Mouse (Mus musculus): ENCODE measurements at regions not wholly inside any gene's neighbourhood (a gene's known extent, or its start where the extent isn't known, plus 50 kb on each side); places are given as distances from the start of the nearest gene placed in this dataset.

DNA sequence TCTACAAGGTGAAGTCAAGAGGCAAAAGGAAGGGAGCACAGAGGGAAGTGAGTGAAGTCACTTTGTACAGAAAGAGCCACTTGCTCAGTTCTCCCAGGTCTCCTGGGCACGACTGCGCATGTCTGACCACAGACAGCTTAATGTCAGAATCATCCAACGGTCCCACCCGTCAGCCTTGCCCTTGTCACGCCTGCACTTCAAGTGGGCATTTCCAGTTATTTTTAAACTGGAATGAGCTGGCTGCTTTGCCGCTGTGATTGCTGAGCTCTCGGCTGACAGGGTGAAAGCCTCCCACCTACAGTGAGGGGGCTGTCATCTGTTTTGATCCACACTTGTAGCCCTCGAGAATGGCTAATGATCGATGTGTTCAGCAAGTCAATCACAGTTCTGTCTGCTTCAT, 302.8 kb upstream of the Zmiz1 start:
- in situ Hi-C loops (cut with MboI; ENCODE audit: low sequenced_read_pairs), result no loop called here

DNA sequence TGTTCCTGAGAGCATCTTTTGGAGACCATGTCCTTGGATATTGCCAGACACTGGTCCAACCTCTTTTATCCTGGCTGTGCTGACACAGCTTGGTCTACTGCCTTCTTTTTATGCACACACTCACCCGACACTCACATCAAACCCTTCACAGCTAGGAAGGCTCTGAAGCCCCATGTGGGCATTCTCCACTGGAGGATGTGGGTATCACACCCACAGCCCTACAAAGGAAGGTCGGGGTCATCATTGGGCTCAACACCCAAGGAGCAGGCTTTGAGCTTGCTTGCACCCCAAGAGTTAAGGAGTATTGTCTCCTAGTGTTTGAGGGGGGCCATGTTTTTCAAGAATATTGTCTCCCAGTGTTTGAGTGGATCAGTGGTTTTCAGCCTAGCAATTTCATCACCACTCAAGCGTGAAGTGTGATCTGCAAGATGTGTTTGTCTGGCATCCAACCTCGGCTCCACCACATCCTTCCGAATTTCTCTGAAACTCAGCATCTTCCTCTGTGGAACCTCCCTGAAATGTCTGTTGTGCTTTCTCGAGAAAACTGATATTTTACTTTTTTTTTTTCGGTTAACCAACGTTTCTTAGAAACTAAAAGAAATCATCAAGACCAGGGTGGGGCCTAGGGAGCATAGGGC, 297.2 kb upstream of the Zmiz1 start:
- in situ Hi-C loops (cut with MboI; ENCODE audit: low sequenced_read_pairs), result no loop called here

GRCm38 (mm10) chr14:25166217-25166616, 292.8 kb upstream of the Zmiz1 start:
- in situ Hi-C loops (cut with MboI; ENCODE audit: low sequenced_read_pairs), result no loop called here

- in situ Hi-C loops (cut with MboI; ENCODE audit: low sequenced_read_pairs), result no loop called here
Measured at GRCm38 (mm10) chr14:25167604-25168003, 291.4 kb upstream of the Zmiz1 start.

- in situ Hi-C loops (cut with MboI; ENCODE audit: low sequenced_read_pairs), result no loop called here
Measured at GRCm38 (mm10) chr14:25168310-25168709, 290.7 kb upstream of the Zmiz1 start.

DNA sequence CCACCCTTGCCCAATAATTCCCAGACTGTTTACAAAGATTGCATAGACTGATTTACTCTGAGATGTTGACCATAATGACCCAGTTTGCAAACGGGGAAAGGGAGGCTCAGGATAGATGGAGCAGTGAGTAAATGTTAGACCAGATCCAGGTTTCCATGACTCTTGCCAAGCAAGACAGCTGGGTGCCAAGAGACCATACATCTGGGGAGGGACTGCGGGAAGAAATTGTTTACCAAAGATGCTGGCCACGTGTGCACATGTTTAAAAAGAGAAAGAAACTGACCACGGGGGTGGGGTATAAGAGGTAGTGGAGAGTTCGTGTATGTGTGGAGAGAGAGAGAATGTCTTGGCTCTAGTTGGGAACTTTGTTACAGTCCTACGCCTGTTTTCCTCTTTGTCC, 285.7 kb upstream of the Zmiz1 start:
- in situ Hi-C loops (cut with MboI; ENCODE audit: low sequenced_read_pairs), result no loop called here

- in situ Hi-C loops (cut with MboI; ENCODE audit: low sequenced_read_pairs), result no loop called here
Measured at GRCm38 (mm10) chr14:25173873-25174272, 285.1 kb upstream of the Zmiz1 start.

DNA sequence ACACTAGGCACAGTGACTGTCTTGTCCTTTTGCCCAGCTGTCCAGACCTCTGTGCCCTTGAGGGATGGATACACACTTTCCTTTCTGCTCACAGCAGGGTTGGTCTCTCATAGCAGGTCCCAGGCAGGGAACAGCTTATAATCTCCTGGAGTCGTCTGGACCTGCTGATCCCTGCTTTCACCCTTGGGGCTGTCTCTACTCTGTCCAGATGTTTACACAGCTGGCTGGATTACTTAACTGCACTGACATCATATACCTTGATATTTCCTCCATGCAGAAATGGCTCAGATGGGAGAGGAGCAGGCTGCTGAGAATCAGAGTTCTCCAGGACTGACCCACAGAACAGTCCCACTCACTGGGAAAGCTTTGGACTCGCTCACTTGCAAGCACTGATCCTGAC, 284.6 kb upstream of the Zmiz1 start:
- in situ Hi-C loops (cut with MboI; ENCODE audit: low sequenced_read_pairs), result no loop called here

GRCm38 (mm10) chr14:25176206-25176605, 282.8 kb upstream of the Zmiz1 start:
- in situ Hi-C loops (cut with MboI; ENCODE audit: low sequenced_read_pairs), result no loop called here

DNA sequence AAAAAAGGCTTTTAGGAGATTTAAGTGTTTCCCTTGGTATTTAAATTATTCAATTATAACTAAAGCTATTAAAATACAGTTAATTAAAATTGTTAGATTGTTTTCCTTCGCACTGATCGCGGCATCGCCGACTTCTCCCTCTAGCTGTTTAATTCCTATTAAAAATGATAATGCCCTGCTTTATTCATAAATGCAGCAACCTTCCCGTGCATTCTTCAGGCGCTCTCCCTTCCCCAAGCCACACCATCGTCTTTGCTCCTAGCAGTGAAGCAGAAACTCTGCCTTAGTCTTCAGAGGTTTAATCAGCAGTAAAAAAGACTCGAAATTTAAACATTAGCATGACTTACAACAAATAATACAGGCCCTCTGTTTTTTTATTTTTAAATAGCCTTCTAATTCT, 278.9 kb upstream of the Zmiz1 start:
- in situ Hi-C loops (cut with MboI; ENCODE audit: low sequenced_read_pairs), result no loop called here

GRCm38 (mm10) chr14:25181406-25181805, 277.6 kb upstream of the Zmiz1 start:
- in situ Hi-C loops (cut with MboI; ENCODE audit: low sequenced_read_pairs), result no loop called here

DNA sequence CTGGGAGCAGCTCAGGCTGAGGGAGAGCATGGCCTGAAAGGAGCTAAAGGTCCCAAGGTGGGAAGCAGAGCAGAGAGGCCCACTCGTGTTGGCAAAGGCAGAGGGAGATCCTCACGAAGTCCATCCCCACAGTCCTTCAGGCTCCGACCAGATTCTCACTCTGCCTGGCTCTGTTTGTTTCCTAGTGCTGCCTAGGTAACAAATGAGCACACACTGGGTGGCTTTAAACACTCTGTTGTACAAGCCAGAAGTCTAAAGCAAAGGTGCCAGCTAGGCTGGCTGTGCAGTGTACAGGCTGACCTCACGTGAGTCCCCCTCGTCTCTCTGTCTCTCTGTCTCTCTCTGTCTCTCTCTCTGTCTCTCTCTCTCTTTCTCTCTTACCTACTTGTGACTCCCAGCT, 274.9 kb upstream of the Zmiz1 start:
- in situ Hi-C loops (cut with MboI; ENCODE audit: low sequenced_read_pairs), result no loop called here

DNA sequence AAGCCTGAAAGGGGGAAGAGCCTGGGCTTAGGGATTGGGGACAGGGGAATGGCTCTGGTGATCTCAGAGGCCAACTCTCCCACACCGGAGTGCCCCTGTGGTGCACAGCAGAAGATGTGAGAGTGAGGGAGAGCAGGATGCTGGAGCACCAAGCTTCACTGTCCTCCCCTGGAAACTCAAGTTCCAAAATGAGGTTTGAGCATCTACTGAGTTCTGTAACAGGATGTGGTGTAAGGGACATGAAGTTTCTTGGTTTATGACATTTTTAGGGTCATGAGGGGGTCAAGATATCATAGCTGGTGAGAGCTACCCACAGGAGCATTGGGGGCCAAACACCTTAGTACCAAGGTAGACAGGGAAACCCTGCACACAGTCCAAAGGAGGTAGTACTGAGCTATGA, 274.1 kb upstream of the Zmiz1 start:
- in situ Hi-C loops (cut with MboI; ENCODE audit: low sequenced_read_pairs), result no loop called here

GRCm38 (mm10) chr14:25185556-25185958, 273.4 kb upstream of the Zmiz1 start:
- in situ Hi-C loops (cut with MboI; ENCODE audit: low sequenced_read_pairs), result no loop called here

- in situ Hi-C loops (cut with MboI; ENCODE audit: low sequenced_read_pairs), result no loop called here
Measured at GRCm38 (mm10) chr14:25185959-25186771, 272.8 kb upstream of the Zmiz1 start.

GRCm38 (mm10) chr14:25187715-25188114, 271.3 kb upstream of the Zmiz1 start:
- in situ Hi-C loops (cut with MboI; ENCODE audit: low sequenced_read_pairs), result no loop called here

DNA sequence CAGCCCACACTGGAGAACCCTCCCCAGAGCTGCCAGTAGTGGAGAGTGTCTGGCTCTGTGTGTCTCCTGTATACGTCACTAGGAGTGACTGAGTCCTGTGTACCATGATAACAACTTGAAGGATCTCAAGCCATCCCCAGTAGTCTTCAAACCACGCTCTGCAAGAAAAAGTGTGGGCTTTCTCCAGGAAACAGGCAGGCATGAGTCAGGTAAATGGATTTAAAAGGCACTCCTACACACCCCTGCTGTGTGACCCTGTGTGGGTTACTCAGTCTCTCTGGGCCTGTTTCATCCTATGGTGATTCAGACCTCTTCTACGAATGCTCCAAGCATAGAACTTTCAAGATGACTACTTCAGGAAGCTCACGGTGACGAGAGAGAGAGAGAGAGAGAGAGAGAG, 269.7 kb upstream of the Zmiz1 start:
- in situ Hi-C loops (cut with MboI; ENCODE audit: low sequenced_read_pairs), result no loop called here

- in situ Hi-C loops (cut with MboI; ENCODE audit: low sequenced_read_pairs), result no loop called here
Measured at GRCm38 (mm10) chr14:25190680-25191270, 268.2 kb upstream of the Zmiz1 start.

DNA sequence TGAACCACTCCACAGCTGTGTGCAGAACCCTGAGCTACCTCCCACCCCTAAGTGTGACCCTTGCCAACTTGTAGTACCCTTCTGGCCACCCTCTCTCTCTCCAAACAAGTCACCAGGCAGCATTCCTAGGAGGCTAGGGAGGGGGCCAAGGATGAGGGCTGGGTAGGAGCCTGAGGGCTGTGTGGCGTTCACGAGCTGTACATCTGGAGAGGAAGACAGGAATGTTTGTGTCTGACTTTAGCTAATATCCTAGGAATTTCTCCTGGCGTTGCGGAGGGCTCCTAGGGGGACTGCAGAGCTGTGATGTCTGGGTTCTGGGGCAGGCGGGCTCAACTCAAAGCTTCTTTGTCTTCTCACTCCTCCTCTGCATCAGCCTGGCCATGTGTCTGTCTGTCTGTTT, 262.2 kb upstream of the Zmiz1 start:
- in situ Hi-C loops (cut with MboI; ENCODE audit: low sequenced_read_pairs), result no loop called here

DNA sequence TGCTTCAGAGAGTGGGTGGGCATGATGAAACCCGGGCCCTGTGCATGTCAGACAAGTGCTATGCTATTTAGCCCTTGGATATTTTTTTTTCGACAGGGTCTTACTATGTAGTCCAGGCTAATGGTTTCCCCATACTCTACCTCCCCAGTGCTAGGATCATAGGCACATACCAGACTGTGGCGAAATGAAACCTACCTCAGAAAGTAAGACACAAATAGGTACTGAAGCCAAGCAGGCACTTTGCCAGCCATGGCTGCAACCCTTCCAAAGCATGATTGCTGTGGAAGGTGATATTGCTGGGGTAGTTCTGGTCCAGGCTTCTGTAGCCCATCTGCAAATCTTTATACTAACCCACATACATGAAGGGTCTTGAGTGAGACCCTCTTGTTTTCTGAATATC, 259.1 kb upstream of the Zmiz1 start:
- in situ Hi-C loops (cut with MboI; ENCODE audit: low sequenced_read_pairs), result no loop called here

DNA sequence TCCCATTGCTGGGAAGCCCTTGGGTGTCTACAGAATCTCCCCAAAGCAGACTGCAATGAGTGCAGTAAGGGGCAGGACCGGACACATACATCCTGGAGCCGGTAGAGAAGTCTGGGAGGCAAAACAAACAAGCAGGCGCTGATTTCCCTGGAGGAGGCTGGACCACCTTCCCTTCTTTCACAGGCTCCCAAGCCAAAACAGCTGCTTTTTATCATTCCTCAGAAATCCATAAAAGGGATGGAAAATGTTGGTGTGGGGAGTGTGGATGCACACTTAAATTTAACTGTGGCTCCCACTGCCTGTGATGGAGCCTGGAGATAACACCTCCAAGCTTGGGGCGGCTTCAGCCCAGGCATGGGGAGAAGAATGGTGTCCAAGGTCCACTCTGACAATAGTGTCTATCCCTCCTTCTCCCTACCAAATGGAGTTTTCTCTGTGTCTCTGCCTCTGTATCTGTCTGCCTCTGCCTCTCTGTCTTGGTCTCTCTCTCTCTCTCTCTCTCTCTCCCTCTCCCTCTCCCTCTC, 258.3 kb upstream of the Zmiz1 start:
- in situ Hi-C loops (cut with MboI; ENCODE audit: low sequenced_read_pairs), result no loop called here

- in situ Hi-C loops (cut with MboI; ENCODE audit: low sequenced_read_pairs), result no loop called here
Measured at GRCm38 (mm10) chr14:25202312-25202711, 256.7 kb upstream of the Zmiz1 start.
